Mouse (Mus musculus): Measurements from ENCODE around the gene Pheta2. TPM values are rescaled to one million over a fixed set of nuclear protein-coding genes. Genes with fewer than 3 reads are reported as not detected.

Gene Pheta2
- polyA plus RNA-seq, 1 experiment from 2014 or later = 3.1 TPM

Small RNA genes lying within 50 kb of the gene (microRNA-seq; reads per million reads assigned to microRNA genes)
- gene Mir7684 = not detected

Other genes with a start within 250 kb of the Pheta2 start
- gene Ccdc134, start 211.0 kb upstream of the Pheta2 start, polyA plus RNA-seq (2014; fragmentation: Nextera tagmentation; extraction: Ambion mirVana) = 19.7 and 23.5 TPM in 2 replicates
- 179 and 195 TPM in 2 replicates for gene Srebf2, start 191.8 kb upstream of the Pheta2 start, polyA plus RNA-seq (2014; fragmentation: Nextera tagmentation; extraction: Ambion mirVana)
- 0.30 and 0.46 TPM in 2 replicates for gene Shisa8, start 126.1 kb upstream of the Pheta2 start, polyA plus RNA-seq (2014; fragmentation: Nextera tagmentation; extraction: Ambion mirVana)
- gene Tnfrsf13c, start 114.6 kb upstream of the Pheta2 start, polyA plus RNA-seq (2014; fragmentation: Nextera tagmentation; extraction: Ambion mirVana) = 0.23 and 0.57 TPM in 2 replicates
- 64.4 and 68.7 TPM in 2 replicates for gene Cenpm, start 94.2 kb upstream of the Pheta2 start, polyA plus RNA-seq (2014; fragmentation: Nextera tagmentation; extraction: Ambion mirVana)
- gene 1500009C09Rik, start 86.5 kb upstream of the Pheta2 start, polyA plus RNA-seq (2014; fragmentation: Nextera tagmentation; extraction: Ambion mirVana) = 0.68 and 0.76 TPM in 2 replicates
- gene Sept3, start 64.0 kb upstream of the Pheta2 start, polyA plus RNA-seq (2014; fragmentation: Nextera tagmentation; extraction: Ambion mirVana) = 141 and 142 TPM in 2 replicates
- 0.16 and 0.27 TPM in 2 replicates for gene Wbp2nl, start 40.0 kb upstream of the Pheta2 start, polyA plus RNA-seq (2014; fragmentation: Nextera tagmentation; extraction: Ambion mirVana)
- 24.7 and 28.0 TPM in 2 replicates for gene Naga, start within 50 bp of the Pheta2 start, polyA plus RNA-seq (2014; fragmentation: Nextera tagmentation; extraction: Ambion mirVana)
- 267 and 274 TPM in 2 replicates for gene Smdt1, start within 50 bp of the Pheta2 start, polyA plus RNA-seq (2014; fragmentation: Nextera tagmentation; extraction: Ambion mirVana)
- 274 and 279 TPM in 2 replicates for gene Ndufa6, start 15.4 kb downstream of the Pheta2 start, polyA plus RNA-seq (2014; fragmentation: Nextera tagmentation; extraction: Ambion mirVana)
- 1.5 and 1.6 TPM in 2 replicates for gene Cyp2d22, start 41.3 kb downstream of the Pheta2 start, polyA plus RNA-seq (2014; fragmentation: Nextera tagmentation; extraction: Ambion mirVana)
- not detected in 2 replicates for gene Cyp2d11, start 55.1 kb downstream of the Pheta2 start, polyA plus RNA-seq (2014; fragmentation: Nextera tagmentation; extraction: Ambion mirVana)
- gene Cyp2d10, start 68.3 kb downstream of the Pheta2 start, polyA plus RNA-seq (2014; fragmentation: Nextera tagmentation; extraction: Ambion mirVana) = not detected in 2 replicates
- not detected in 2 replicates for gene Cyp2d9, start 94.5 kb downstream of the Pheta2 start, polyA plus RNA-seq (2014; fragmentation: Nextera tagmentation; extraction: Ambion mirVana)
- not detected in 2 replicates for gene Cyp2d12, start 216.1 kb downstream of the Pheta2 start, polyA plus RNA-seq (2014; fragmentation: Nextera tagmentation; extraction: Ambion mirVana)

Data from neural tube, embryonic 11.5 days (tissue).